Mouse (Mus musculus): Measurements from ENCODE around the gene Atp6ap1l. TPM values are rescaled to one million over a fixed set of nuclear protein-coding genes. Genes with fewer than 3 reads are reported as not detected.

Atp6ap1l gene
- polyA plus RNA-seq, 1 experiment from 2014 or later: 0.13 TPM

GRCm38 (mm10) chr13:90862138-90862537, 43.0 kb downstream of the Atp6ap1l start:
- ATAC-seq (ENCODE audit: low read depth): no peak
- Histone ChIP-seq H3K36me3 (ENCODE audit: control insufficient read depth, insufficient read depth) (no peaks in the 10 kb centered on the region), H3K27ac (ENCODE audit: low read length) (no peak overlapping the region), H3K4me1 (ENCODE audit: control insufficient read depth, low read depth, low read length) (no peaks in the 10 kb centered on the region), H3K9ac (ENCODE audit: low read depth, low read length) (no peak overlapping the region), H3K4me2 (ENCODE audit: low read depth, low read length) (no peak overlapping the region), H3K4me3 (ENCODE audit: low read depth, low read length) (no peak overlapping the region), H3K9me3 (replicated peaks; ENCODE audit: control insufficient read depth, low read length) (no peaks in the 10 kb centered on the region), H3K27me3 (ENCODE audit: control insufficient read depth, insufficient read depth, low read depth, low read length) (no peaks in the 10 kb centered on the region)
- WGBS (ENCODE audit: insufficient replicate concordance): 40% methylated on average over 3 of the region's 3 CpGs

DNA sequence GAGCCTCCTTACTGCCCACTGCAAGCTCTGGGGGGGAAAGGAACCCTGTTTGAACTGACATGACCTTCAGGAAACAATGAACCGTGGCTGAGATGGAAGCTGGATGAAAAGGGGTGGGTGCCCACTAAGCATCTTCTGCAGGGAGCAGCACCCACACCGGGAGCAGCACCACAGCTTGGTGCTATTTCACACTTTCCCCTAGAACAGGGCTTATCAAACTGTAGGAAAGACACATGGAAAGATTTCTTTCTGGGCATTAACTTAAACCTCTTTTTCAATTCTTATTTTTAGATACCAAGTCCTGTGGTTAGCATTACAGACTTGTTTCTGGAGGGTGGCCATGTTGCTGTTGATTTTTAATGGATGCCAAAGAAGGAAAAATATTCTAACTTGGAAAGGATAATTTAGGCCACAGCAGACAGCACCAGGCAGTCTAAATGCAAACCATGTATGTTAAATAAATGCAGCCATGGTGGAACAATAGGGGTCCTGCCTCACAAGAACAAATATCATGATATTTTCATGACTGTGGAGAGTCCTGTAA, 44.2 kb downstream of the Atp6ap1l start:
- 43% methylated on average over 2 of the region's 2 CpGs for WGBS (ENCODE audit: insufficient replicate concordance)

GRCm38 (mm10) chr13:90852727-90853630, 52.2 kb downstream of the Atp6ap1l start:
- Histone ChIP-seq H3K27ac (ENCODE audit: low read length) (no peak overlapping the region), H3K9me3 (replicated peaks; ENCODE audit: control insufficient read depth, low read length) (no peaks in the 10 kb centered on the region), H3K4me3 (ENCODE audit: low read depth, low read length) (no peak overlapping the region), H3K4me1 (ENCODE audit: control insufficient read depth, low read depth, low read length) (no peaks in the 10 kb centered on the region), H3K9ac (ENCODE audit: low read depth, low read length) (no peak overlapping the region), H3K4me2 (ENCODE audit: low read depth, low read length) (no peak overlapping the region), H3K27me3 (ENCODE audit: control insufficient read depth, insufficient read depth, low read depth, low read length) (no peaks in the 10 kb centered on the region), H3K36me3 (ENCODE audit: control insufficient read depth, insufficient read depth) (no peaks in the 10 kb centered on the region)
- WGBS (ENCODE audit: insufficient replicate concordance): 58% methylated on average over 5 of the region's 5 CpGs
- ATAC-seq (ENCODE audit: low read depth): no peak

More for the DNA sequence above, 44.2 kb downstream of the Atp6ap1l start:
- H3K27me3 ChIP-seq (ENCODE audit: control insufficient read depth, insufficient read depth, low read depth, low read length): no peaks in the 10 kb centered on the region
- H3K9ac ChIP-seq (ENCODE audit: low read depth, low read length): no peak overlapping the region
- no peak overlapping the region for H3K4me2 ChIP-seq (ENCODE audit: low read depth, low read length)
- no peaks in the 10 kb centered on the region for H3K36me3 ChIP-seq (ENCODE audit: control insufficient read depth, insufficient read depth)
- H3K27ac ChIP-seq (ENCODE audit: low read length): no peak overlapping the region
- H3K4me3 ChIP-seq (ENCODE audit: low read depth, low read length): no peak overlapping the region
- no peaks in the 10 kb centered on the region for H3K4me1 ChIP-seq (ENCODE audit: control insufficient read depth, low read depth, low read length)
- no peaks in the 10 kb centered on the region for H3K9me3 ChIP-seq (replicated peaks; ENCODE audit: control insufficient read depth, low read length)
- ATAC-seq (ENCODE audit: low read depth): no peak

GRCm38 (mm10) chr13:90851795-90852194, 53.4 kb downstream of the Atp6ap1l start:
- Histone ChIP-seq H3K4me2 (ENCODE audit: low read depth, low read length) (no peak overlapping the region), H3K4me3 (ENCODE audit: low read depth, low read length) (no peak overlapping the region), H3K9me3 (replicated peaks; ENCODE audit: control insufficient read depth, low read length) (no peaks in the 10 kb centered on the region), H3K4me1 (ENCODE audit: control insufficient read depth, low read depth, low read length) (no peaks in the 10 kb centered on the region), H3K27ac (ENCODE audit: low read length) (no peak overlapping the region), H3K36me3 (ENCODE audit: control insufficient read depth, insufficient read depth) (no peaks in the 10 kb centered on the region), H3K27me3 (ENCODE audit: control insufficient read depth, insufficient read depth, low read depth, low read length) (no peaks in the 10 kb centered on the region), H3K9ac (ENCODE audit: low read depth, low read length) (no peak overlapping the region)
- no peak for ATAC-seq (ENCODE audit: low read depth)
- 58% methylated on average over 4 of the region's 4 CpGs for WGBS (ENCODE audit: insufficient replicate concordance)

DNA sequence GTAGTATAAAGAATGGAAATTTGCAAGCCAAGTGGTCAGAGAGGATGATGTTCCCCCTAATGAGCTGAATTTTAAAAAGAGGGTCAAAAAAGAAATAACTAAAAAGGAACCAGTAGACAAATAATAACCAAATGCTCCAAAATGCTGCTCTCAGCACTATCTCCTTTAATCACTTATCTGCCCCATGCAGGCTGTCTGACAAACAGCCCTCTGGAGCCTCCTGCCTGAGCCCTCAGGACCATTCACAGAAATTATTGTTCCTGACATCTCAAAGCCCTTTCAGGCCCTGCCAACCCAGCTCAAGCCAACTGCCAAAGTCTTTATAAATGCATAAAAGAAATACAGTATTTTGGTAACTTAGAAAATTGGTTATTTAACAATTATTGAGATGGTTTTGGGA, 61.0 kb downstream of the Atp6ap1l start:
- Histone ChIP-seq H3K27ac (ENCODE audit: low read length) (peak overlapping the region; percentile 60), H3K36me3 (ENCODE audit: control insufficient read depth, insufficient read depth) (no peaks in the 10 kb centered on the region), H3K9me3 (replicated peaks; ENCODE audit: control insufficient read depth, low read length) (no peaks in the 10 kb centered on the region), H3K4me1 (ENCODE audit: control insufficient read depth, low read depth, low read length) (peaks cover 16% of the 10 kb centered on the region), H3K4me3 (ENCODE audit: low read depth, low read length) (no peak overlapping the region), H3K27me3 (ENCODE audit: control insufficient read depth, insufficient read depth, low read depth, low read length) (no peaks in the 10 kb centered on the region), H3K4me2 (ENCODE audit: low read depth, low read length) (peak overlapping the region; percentile 12), H3K9ac (ENCODE audit: low read depth, low read length) (0 out of 2 replicates have a peak overlapping the region, but pooled peaks have one; percentile 17)
- ATAC-seq (ENCODE audit: low read depth): peak; percentile 93

DNA sequence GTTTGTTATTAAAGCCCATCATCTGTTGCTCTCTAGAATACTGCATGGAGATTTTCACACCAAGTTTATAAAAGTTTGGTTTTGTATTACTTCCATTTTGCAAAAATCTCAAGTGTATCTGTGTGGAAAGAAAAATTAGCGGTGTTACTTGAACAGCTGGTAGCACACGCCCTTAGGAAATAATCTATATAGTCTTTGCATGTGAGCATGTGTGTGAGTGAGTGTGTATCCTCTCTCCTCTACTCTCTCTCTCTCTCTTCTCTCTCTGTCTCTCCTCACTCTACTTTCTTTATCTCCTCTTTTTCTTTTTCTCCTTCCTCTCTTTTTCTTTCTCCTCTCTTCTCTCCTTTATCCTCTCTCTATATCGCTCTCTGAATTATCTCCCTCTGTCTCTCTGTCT, 61.7 kb downstream of the Atp6ap1l start:
- Histone ChIP-seq H3K4me1 (ENCODE audit: control insufficient read depth, low read depth, low read length) (peaks cover 16% of the 10 kb centered on the region), H3K36me3 (ENCODE audit: control insufficient read depth, insufficient read depth) (no peaks in the 10 kb centered on the region), H3K4me3 (ENCODE audit: low read depth, low read length) (no peak overlapping the region), H3K4me2 (ENCODE audit: low read depth, low read length) (no peak overlapping the region), H3K9me3 (replicated peaks; ENCODE audit: control insufficient read depth, low read length) (no peaks in the 10 kb centered on the region), H3K9ac (ENCODE audit: low read depth, low read length) (no peak overlapping the region), H3K27me3 (ENCODE audit: control insufficient read depth, insufficient read depth, low read depth, low read length) (no peaks in the 10 kb centered on the region), H3K27ac (ENCODE audit: low read length) (peak overlapping the region; percentile 60; the same call in 1 of the 2 replicates)
- ATAC-seq (ENCODE audit: low read depth): peak; percentile 48; the same call in 1 of the 2 replicates
- 59% methylated on average over 3 of the region's 3 CpGs for WGBS (ENCODE audit: insufficient replicate concordance)

DNA sequence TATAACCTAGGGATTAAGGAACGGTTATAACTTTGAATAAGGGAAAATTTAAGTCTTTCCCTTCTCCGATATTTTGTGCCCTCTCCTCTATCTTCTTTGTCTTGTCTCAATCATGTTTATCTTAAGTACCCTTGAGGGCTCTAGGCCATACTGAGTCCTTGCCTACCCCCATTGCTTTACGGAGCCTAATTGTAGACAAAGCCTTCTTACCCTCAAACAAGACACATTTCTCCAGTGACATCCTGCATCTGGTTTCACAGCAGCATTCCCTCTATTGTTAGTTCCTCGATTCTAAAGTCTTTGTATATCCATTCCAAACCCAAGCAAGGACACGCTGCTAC, 64.0 kb downstream of the Atp6ap1l start:
- Histone ChIP-seq H3K27me3 (ENCODE audit: control insufficient read depth, insufficient read depth, low read depth, low read length) (no peaks in the 10 kb centered on the region), H3K9ac (ENCODE audit: low read depth, low read length) (no peak overlapping the region), H3K36me3 (ENCODE audit: control insufficient read depth, insufficient read depth) (no peaks in the 10 kb centered on the region), H3K9me3 (replicated peaks; ENCODE audit: control insufficient read depth, low read length) (no peaks in the 10 kb centered on the region), H3K4me3 (ENCODE audit: low read depth, low read length) (no peak overlapping the region), H3K27ac (ENCODE audit: low read length) (no peak overlapping the region), H3K4me1 (ENCODE audit: control insufficient read depth, low read depth, low read length) (peaks cover 16% of the 10 kb centered on the region), H3K4me2 (ENCODE audit: low read depth, low read length) (no peak overlapping the region)
- 44% methylated on average over 5 of the region's 5 CpGs for WGBS (ENCODE audit: insufficient replicate concordance)
- no peak for ATAC-seq (ENCODE audit: low read depth)

- H3K27ac ChIP-seq (ENCODE audit: low read length): no peak overlapping the region
- H3K4me2 ChIP-seq (ENCODE audit: low read depth, low read length): no peak overlapping the region
- H3K9me3 ChIP-seq (replicated peaks; ENCODE audit: control insufficient read depth, low read length): no peaks in the 10 kb centered on the region
- H3K9ac ChIP-seq (ENCODE audit: low read depth, low read length): no peak overlapping the region
- peaks cover 16% of the 10 kb centered on the region for H3K4me1 ChIP-seq (ENCODE audit: control insufficient read depth, low read depth, low read length)
- no peaks in the 10 kb centered on the region for H3K27me3 ChIP-seq (ENCODE audit: control insufficient read depth, insufficient read depth, low read depth, low read length)
- 43% methylated on average over 15 of the region's 15 CpGs for WGBS (ENCODE audit: insufficient replicate concordance)
- no peak overlapping the region for H3K4me3 ChIP-seq (ENCODE audit: low read depth, low read length)
- no peaks in the 10 kb centered on the region for H3K36me3 ChIP-seq (ENCODE audit: control insufficient read depth, insufficient read depth)
- ATAC-seq (ENCODE audit: low read depth): peak; percentile 35
These were observed 64.5 kb downstream of the Atp6ap1l start for GRCm38 (mm10) chr13:90840530-90841212.
